Mouse (Mus musculus): Measurements from ENCODE around the gene Kif26b.

The Kif26b gene

GRCm38 (mm10) chr1:178646589-178646988 lies 117.7 kb downstream of the Kif26b start:
- in situ Hi-C loops (cut with MboI; ENCODE audit: low sequenced_read_pairs) = no loop called here

- in situ Hi-C loops (cut with MboI; ENCODE audit: low sequenced_read_pairs) = no loop called here
These were observed 126.6 kb downstream of the Kif26b start for GRCm38 (mm10) chr1:178655525-178655924.

- in situ Hi-C loops (cut with MboI; ENCODE audit: low sequenced_read_pairs) = no loop called here
These were observed 132.1 kb downstream of the Kif26b start for GRCm38 (mm10) chr1:178661035-178661434.

GRCm38 (mm10) chr1:178661556-178661955 lies 132.6 kb downstream of the Kif26b start:
- in situ Hi-C loops (cut with MboI; ENCODE audit: low sequenced_read_pairs) = no loop called here

GRCm38 (mm10) chr1:178663539-178663938 lies 134.6 kb downstream of the Kif26b start:
- in situ Hi-C loops (cut with MboI; ENCODE audit: low sequenced_read_pairs) = no loop called here

- in situ Hi-C loops (cut with MboI; ENCODE audit: low sequenced_read_pairs) = no loop called here
These were observed 135.5 kb downstream of the Kif26b start for GRCm38 (mm10) chr1:178664271-178664969.

- in situ Hi-C loops (cut with MboI; ENCODE audit: low sequenced_read_pairs) = no loop called here
These were observed 137.6 kb downstream of the Kif26b start for GRCm38 (mm10) chr1:178666524-178666923.

GRCm38 (mm10) chr1:178667808-178668207 lies 138.9 kb downstream of the Kif26b start:
- in situ Hi-C loops (cut with MboI; ENCODE audit: low sequenced_read_pairs) = no loop called here

GRCm38 (mm10) chr1:178668907-178669306 lies 140.0 kb downstream of the Kif26b start:
- in situ Hi-C loops (cut with MboI; ENCODE audit: low sequenced_read_pairs) = no loop called here

GRCm38 (mm10) chr1:178673051-178673450 lies 144.1 kb downstream of the Kif26b start:
- in situ Hi-C loops (cut with MboI; ENCODE audit: low sequenced_read_pairs) = no loop called here

GRCm38 (mm10) chr1:178673506-178673905 lies 144.6 kb downstream of the Kif26b start:
- in situ Hi-C loops (cut with MboI; ENCODE audit: low sequenced_read_pairs) = no loop called here

GRCm38 (mm10) chr1:178675542-178676252 lies 146.8 kb downstream of the Kif26b start:
- in situ Hi-C loops (cut with MboI; ENCODE audit: low sequenced_read_pairs) = no loop called here

GRCm38 (mm10) chr1:178677160-178677559 lies 148.2 kb downstream of the Kif26b start:
- in situ Hi-C loops (cut with MboI; ENCODE audit: low sequenced_read_pairs) = no loop called here

GRCm38 (mm10) chr1:178677630-178678221 lies 148.8 kb downstream of the Kif26b start:
- in situ Hi-C loops (cut with MboI; ENCODE audit: low sequenced_read_pairs) = no loop called here

- in situ Hi-C loops (cut with MboI; ENCODE audit: low sequenced_read_pairs) = no loop called here
These were observed 154.7 kb downstream of the Kif26b start for GRCm38 (mm10) chr1:178683631-178684030.

- in situ Hi-C loops (cut with MboI; ENCODE audit: low sequenced_read_pairs) = no loop called here
These were observed 156.2 kb downstream of the Kif26b start for GRCm38 (mm10) chr1:178684991-178685680.

GRCm38 (mm10) chr1:178686881-178687280 lies 158.0 kb downstream of the Kif26b start:
- in situ Hi-C loops (cut with MboI; ENCODE audit: low sequenced_read_pairs) = no loop called here

GRCm38 (mm10) chr1:178689512-178689911 lies 160.6 kb downstream of the Kif26b start:
- in situ Hi-C loops (cut with MboI; ENCODE audit: low sequenced_read_pairs) = no loop called here

- in situ Hi-C loops (cut with MboI; ENCODE audit: low sequenced_read_pairs) = no loop called here
These were observed 162.8 kb downstream of the Kif26b start for GRCm38 (mm10) chr1:178691679-178692078.

GRCm38 (mm10) chr1:178700102-178700501 lies 171.2 kb downstream of the Kif26b start:
- in situ Hi-C loops (cut with MboI; ENCODE audit: low sequenced_read_pairs) = no loop called here

GRCm38 (mm10) chr1:178703496-178703895 lies 174.6 kb downstream of the Kif26b start:
- in situ Hi-C loops (cut with MboI; ENCODE audit: low sequenced_read_pairs) = no loop called here
